Mouse (Mus musculus) lung, postnatal 0 days (tissue): ENCODE data around the gene BC055324.

Experiments
- CTCF ChIP-seq: IDR thresholded peaks from 2 replicates; pipeline ENCODE4 v1.5.1; 2016; ENCODE audit warnings: antibody characterized with exemption, mild to moderate bottlenecking
- EP300 ChIP-seq: IDR thresholded peaks from 2 replicates; pipeline ENCODE4 v1.6.1; 2016; ENCODE audit warnings: antibody characterized with exemption, mild to moderate bottlenecking, control low read depth

DNA sequence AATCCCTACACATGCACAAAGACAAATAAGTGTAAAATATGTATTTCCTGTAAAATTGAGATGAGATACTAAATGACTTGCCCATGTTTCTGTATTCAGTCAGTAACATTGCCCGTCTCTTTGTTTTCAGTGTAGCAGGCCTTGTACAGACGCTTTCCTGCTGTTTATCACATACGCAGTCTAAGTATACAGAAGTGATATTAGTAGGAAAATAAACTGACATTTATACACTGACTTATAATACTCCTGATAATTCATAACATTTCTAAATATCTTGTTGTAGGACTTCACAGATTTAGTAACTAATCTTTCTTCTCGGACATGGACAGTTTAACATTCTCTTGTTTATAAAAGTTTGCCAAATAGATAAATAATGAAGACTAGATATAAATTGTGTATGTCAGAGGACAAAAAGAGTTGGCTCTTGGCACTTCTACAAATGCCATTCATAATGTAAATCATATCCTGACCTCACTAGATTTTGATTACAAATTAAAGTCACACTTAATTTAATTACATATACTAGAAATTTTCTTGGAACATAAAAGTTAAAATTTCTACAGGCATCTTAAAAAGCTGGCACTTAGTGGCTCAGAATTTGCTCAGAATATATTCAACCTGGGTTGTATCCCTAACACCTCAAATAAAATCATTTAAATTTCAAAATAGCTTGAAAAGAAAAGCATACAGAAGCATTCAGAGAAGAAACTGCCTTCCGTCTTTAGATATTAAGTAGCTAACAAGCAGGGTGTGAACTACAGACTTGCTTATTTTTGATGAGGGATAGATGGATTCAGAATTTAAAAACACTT is 77.0 kb downstream of the BC055324 start:
- TF ChIP-seq CTCF (no peak), EP300 (no peak)
